Mouse (Mus musculus): Measurements from ENCODE around the gene Olfr653.
A peak's percentile ranks its signal among the peaks of the same experiment; 100 is the strongest.

Olfr653 gene

GRCm38 (mm10) chr7:104577014-104577413 lies at the start of gene Olfr653:
Gene Olfr653 (plus strand): TSS chr7:104577314.
- DNase-seq (ENCODE audit: low spot score in 2 of 2), result no peak

GRCm38 (mm10) chr7:104549833-104550232 lies 27.3 kb upstream of the Olfr653 start, which contains the start of gene Olfr651:
Gene Olfr651 (plus strand): TSS chr7:104550133.
- no peak for DNase-seq (ENCODE audit: low spot score in 2 of 2)

GRCm38 (mm10) chr7:104552700-104553099 lies 24.4 kb upstream of the Olfr653 start:
- no peak for DNase-seq (ENCODE audit: low spot score in 2 of 2)

GRCm38 (mm10) chr7:104560601-104561000 lies 16.5 kb upstream of the Olfr653 start, which contains the start of gene Olfr652:
Gene Olfr652 (plus strand): TSS chr7:104560901.
- no peak for DNase-seq (ENCODE audit: low spot score in 2 of 2)

GRCm38 (mm10) chr7:104580846-104581245 lies 3.7 kb downstream of the Olfr653 start:
- no peak for DNase-seq (ENCODE audit: low spot score in 2 of 2)

GRCm38 (mm10) chr7:104581429-104581828 lies 4.3 kb downstream of the Olfr653 start:
- no peak for DNase-seq (ENCODE audit: low spot score in 2 of 2)

- no peak for DNase-seq (ENCODE audit: low spot score in 2 of 2)
These were observed 9.6 kb downstream of the Olfr653 start, which contains the start of gene Olfr654 for GRCm38 (mm10) chr7:104586725-104587124. Gene Olfr654 (plus strand): TSS chr7:104587025.

GRCm38 (mm10) chr7:104588274-104588673 lies 11.2 kb downstream of the Olfr653 start:
- no peak for DNase-seq (ENCODE audit: low spot score in 2 of 2)

GRCm38 (mm10) chr7:104601679-104602078 lies 24.6 kb downstream of the Olfr653 start, which contains the start of gene Olfr655:
Gene Olfr655 (minus strand): TSS chr7:104601779.
- no peak for DNase-seq (ENCODE audit: low spot score in 2 of 2)

GRCm38 (mm10) chr7:104603173-104603572 lies 26.1 kb downstream of the Olfr653 start:
- DNase-seq (ENCODE audit: low spot score in 2 of 2), result peak; percentile 40 to 63

- DNase-seq (ENCODE audit: low spot score in 2 of 2), result no peak
These were observed 27.6 kb downstream of the Olfr653 start for GRCm38 (mm10) chr7:104604727-104605126.

- DNase-seq (ENCODE audit: low spot score in 2 of 2), result no peak
These were observed 36.5 kb downstream of the Olfr653 start, which contains the start of gene Olfr656 for GRCm38 (mm10) chr7:104613655-104614054. Gene Olfr656 (plus strand): TSS chr7:104613955.

GRCm38 (mm10) chr7:104624494-104624893 lies 47.4 kb downstream of the Olfr653 start, which contains the start of gene Olfr657:
Gene Olfr657 (plus strand): TSS chr7:104624794.
- no peak for DNase-seq (ENCODE audit: low spot score in 2 of 2)

Measured in natural killer cell, adult 2 months (primary cell).